Mouse (Mus musculus): ENCODE measurements around the gene Grm7.

Gene Grm7

GRCm38 (mm10) chr6:110645411-110646361, at the start of gene Grm7:
Gene Grm7, plus strand, starts transcription at chr6:110645581.
- no peak for DNase-seq (ENCODE audit: low spot score in 2 of 2)

- DNase-seq (ENCODE audit: low spot score in 2 of 2) = no peak
Measured at GRCm38 (mm10) chr6:110645041-110645410, 355 bp upstream of the Grm7 start.

- DNase-seq (ENCODE audit: low spot score in 2 of 2) = no peak
Measured at GRCm38 (mm10) chr6:110646901-110647300, 1.5 kb downstream of the Grm7 start.

GRCm38 (mm10) chr6:110649227-110649626, 3.8 kb downstream of the Grm7 start:
- DNase-seq (ENCODE audit: low spot score in 2 of 2) = no peak

- DNase-seq (ENCODE audit: low spot score in 2 of 2) = no peak
Measured at GRCm38 (mm10) chr6:110653361-110654001, 8.1 kb downstream of the Grm7 start.

GRCm38 (mm10) chr6:110664436-110664835, 19.1 kb downstream of the Grm7 start:
- no peak for DNase-seq (ENCODE audit: low spot score in 2 of 2)

GRCm38 (mm10) chr6:110668447-110668846, 23.1 kb downstream of the Grm7 start:
- DNase-seq (ENCODE audit: low spot score in 2 of 2) = no peak

- DNase-seq (ENCODE audit: low spot score in 2 of 2) = no peak
Measured at GRCm38 (mm10) chr6:110690954-110691353, 45.6 kb downstream of the Grm7 start.

- DNase-seq (ENCODE audit: low spot score in 2 of 2) = no peak
Measured at GRCm38 (mm10) chr6:110709763-110710162, 64.4 kb downstream of the Grm7 start.

GRCm38 (mm10) chr6:110714943-110715342, 69.6 kb downstream of the Grm7 start:
- DNase-seq (ENCODE audit: low spot score in 2 of 2) = no peak

GRCm38 (mm10) chr6:110723371-110723770, 78.0 kb downstream of the Grm7 start:
- DNase-seq (ENCODE audit: low spot score in 2 of 2) = no peak

GRCm38 (mm10) chr6:110733914-110734313, 88.5 kb downstream of the Grm7 start:
- no peak for DNase-seq (ENCODE audit: low spot score in 2 of 2)

- DNase-seq (ENCODE audit: low spot score in 2 of 2) = no peak
Measured at GRCm38 (mm10) chr6:110743981-110744670, 98.7 kb downstream of the Grm7 start.

- no peak for DNase-seq (ENCODE audit: low spot score in 2 of 2)
Measured at GRCm38 (mm10) chr6:110755921-110756320, 110.5 kb downstream of the Grm7 start.

- no peak for DNase-seq (ENCODE audit: low spot score in 2 of 2)
Measured at GRCm38 (mm10) chr6:110769588-110769987, 124.2 kb downstream of the Grm7 start.

GRCm38 (mm10) chr6:110772652-110773051, 127.3 kb downstream of the Grm7 start:
- DNase-seq (ENCODE audit: low spot score in 2 of 2) = no peak

- DNase-seq (ENCODE audit: low spot score in 2 of 2) = no peak
Measured at GRCm38 (mm10) chr6:110776046-110776445, 130.7 kb downstream of the Grm7 start.

- DNase-seq (ENCODE audit: low spot score in 2 of 2) = no peak
Measured at GRCm38 (mm10) chr6:110785497-110785928, 140.1 kb downstream of the Grm7 start.

GRCm38 (mm10) chr6:110792696-110793095, 147.3 kb downstream of the Grm7 start:
- DNase-seq (ENCODE audit: low spot score in 2 of 2) = no peak

- no peak for DNase-seq (ENCODE audit: low spot score in 2 of 2)
Measured at GRCm38 (mm10) chr6:110807481-110807880, 162.1 kb downstream of the Grm7 start.

GRCm38 (mm10) chr6:110812214-110812613, 166.8 kb downstream of the Grm7 start:
- no peak for DNase-seq (ENCODE audit: low spot score in 2 of 2)

- DNase-seq (ENCODE audit: low spot score in 2 of 2) = no peak
Measured at GRCm38 (mm10) chr6:110818236-110818635, 172.9 kb downstream of the Grm7 start.

Data from spleen, postnatal 14 days (tissue).